Mouse (Mus musculus) heart, postnatal 10 days (tissue): ENCODE measurements at regions not wholly inside any gene's neighbourhood (a gene's known extent, or its start where the extent isn't known, plus 50 kb on each side); places are given as distances from the start of the nearest gene placed in this dataset.

Experiments
- DNase-seq, 2 experiments: peaks; one replicate each; pipeline ENCODE4 v3.0.0; 2021
- intact Hi-C: fragments of 180-260 bp; cut with DNase I; formaldehyde crosslinking; loops from one replicate; pipeline ENCODE4 v1.15.1; 2025

DNA sequence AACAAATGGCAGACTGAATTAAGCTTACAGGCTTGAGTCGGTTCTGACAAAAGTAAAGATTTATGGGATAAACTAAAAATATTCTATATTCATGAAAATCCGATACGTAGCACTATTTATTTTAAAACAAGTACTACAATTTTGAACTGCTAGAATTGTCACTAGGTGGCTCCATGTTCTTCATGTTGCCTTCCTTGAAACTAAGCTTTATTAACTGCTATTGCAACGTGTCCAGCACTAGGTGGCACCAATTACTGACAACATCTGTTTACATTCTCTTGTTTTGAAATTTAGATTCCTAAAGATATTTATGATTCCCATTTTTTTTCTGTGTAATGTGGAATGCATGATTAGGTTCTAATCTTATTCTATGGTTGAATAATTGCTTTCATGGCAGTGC, 60.1 kb downstream of the Fam47c start:
- intact Hi-C loops: no loop called here
- peak in 1 of 2 experiments; percentile 1 for DNase-seq
